Mouse (Mus musculus) brain, adult 2 months (tissue): ENCODE measurements around the gene Axin2.

Experiments used
- DNase-seq: peaks from one replicate; pipeline ENCODE4 v3.0.0; 2011; ENCODE audit warnings: low read depth, low spot score

Gene Axin2

GRCm38 (mm10) chr11:108902303-108902702 lies 17.8 kb upstream of the Axin2 start:
- DNase-seq = no peak

- no peak for DNase-seq
Observed at GRCm38 (mm10) chr11:108906590-108907254, 13.4 kb upstream of the Axin2 start.

- no peak for DNase-seq
Observed at GRCm38 (mm10) chr11:108909396-108910195, 10.6 kb upstream of the Axin2 start.

- no peak for DNase-seq
Observed at GRCm38 (mm10) chr11:108910328-108910886, 9.7 kb upstream of the Axin2 start.

- DNase-seq = no peak
Observed at GRCm38 (mm10) chr11:108910903-108911302, 9.2 kb upstream of the Axin2 start.

GRCm38 (mm10) chr11:108912174-108912573 lies 8.0 kb upstream of the Axin2 start:
- DNase-seq = no peak

GRCm38 (mm10) chr11:108917422-108918324 lies 2.5 kb upstream of the Axin2 start:
- peak; percentile 85 for DNase-seq

- peak; percentile 94 for DNase-seq
Observed at GRCm38 (mm10) chr11:108920636-108921505, 722 bp downstream of the Axin2 start.

GRCm38 (mm10) chr11:108921506-108922455 lies 1.6 kb downstream of the Axin2 start:
- no peak for DNase-seq

GRCm38 (mm10) chr11:108922511-108923187 lies 2.5 kb downstream of the Axin2 start:
- no peak for DNase-seq

GRCm38 (mm10) chr11:108923188-108923575 lies 3.0 kb downstream of the Axin2 start:
- DNase-seq = no peak

GRCm38 (mm10) chr11:108923781-108924180 lies 3.6 kb downstream of the Axin2 start:
- DNase-seq = no peak

GRCm38 (mm10) chr11:108924346-108924745 lies 4.2 kb downstream of the Axin2 start:
- DNase-seq = no peak

GRCm38 (mm10) chr11:108925202-108925601 lies 5.1 kb downstream of the Axin2 start:
- peak; percentile 97 for DNase-seq

GRCm38 (mm10) chr11:108925826-108926225 lies 5.7 kb downstream of the Axin2 start:
- no peak for DNase-seq

GRCm38 (mm10) chr11:108926345-108927092 lies 6.4 kb downstream of the Axin2 start:
- DNase-seq = no peak

- DNase-seq = no peak
Observed at GRCm38 (mm10) chr11:108927093-108927444, 6.9 kb downstream of the Axin2 start.

- peak; percentile 34 for DNase-seq
Observed at GRCm38 (mm10) chr11:108928096-108928495, 7.9 kb downstream of the Axin2 start.
